Mouse (Mus musculus) kidney, adult 2 months (tissue): ENCODE measurements around the gene Taf1b. TPM values are rescaled to one million over a fixed set of nuclear protein-coding genes. Genes with fewer than 3 reads are reported as not detected.
A peak's percentile ranks its signal among the peaks of the same experiment; 100 is the strongest.
"Not testable (repeated sequence)": the region's sequence is repeated elsewhere in the genome, so short reads cannot be mapped to it uniquely, and the experiment has no call there.

ENCODE experiments used
- DNase-seq: peaks from one replicate; pipeline ENCODE4 v3.0.0; 2021
- H3K27ac ChIP-seq: fragments of 200-500 bp; 2 replicates; pipeline ENCODE4 v1.5.1; 2012; ENCODE audit warnings: low read depth, low read length, control low read depth, inconsistent platforms; ENCODE audit not compliant: insufficient read depth
- H3K27me3 ChIP-seq: fragments of 200-500 bp; replicated peaks from 2 replicates; pipeline ENCODE4 v1.6.1; 2012; ENCODE audit warnings: mild to moderate bottlenecking, moderate library complexity, low read length, inconsistent platforms; ENCODE audit not compliant: control insufficient read depth, insufficient read depth
- H3K36me3 ChIP-seq: fragments of 200-500 bp; 2 replicates; pipeline ENCODE4 v1.6.1; 2012; ENCODE audit warnings: mild to moderate bottlenecking, moderate library complexity, low read length, inconsistent platforms; ENCODE audit not compliant: control insufficient read depth, insufficient read depth
- H3K4me1 ChIP-seq: fragments of 200-500 bp; 2 replicates; pipeline ENCODE4 v1.6.1; 2011; ENCODE audit warnings: low read length; ENCODE audit not compliant: control insufficient read depth, insufficient read depth
- H3K4me3 ChIP-seq: fragments of 200-500 bp; 2 replicates; pipeline ENCODE4 v1.5.1; 2011; ENCODE audit warnings: mild to moderate bottlenecking, low read depth, low read length, control low read depth; ENCODE audit not compliant: insufficient read depth
- CTCF ChIP-seq: fragments of 200-500 bp; conservative IDR thresholded peaks from 2 replicates; pipeline ENCODE4 v1.5.1; 2011; ENCODE audit warnings: low read depth, mild to moderate bottlenecking, control low read depth, low read length, moderate library complexity, mixed read lengths; ENCODE audit not compliant: insufficient read depth, insufficient read length
- POLR2A ChIP-seq: fragments of 200-500 bp; IDR thresholded peaks from one replicate; pipeline ENCODE4 v1.6.1; 2011; ENCODE audit warnings: low read depth, low read length, control low read depth
- WGBS: fragments of 180-500 bp; shearing (Covaris S2); methylation state at CpG from one replicate; pipeline ENCODE4 v1.1.7; 2018; 5-methylcytosine and 5-hydroxymethylcytosine counted together
- polyA plus RNA-seq: library from polyadenylated mRNA; depleted of rRNA; stranded (reverse); fragments of >200 nt; gene quantifications from 2 replicates; pipeline ENCODE4 v1.2.3, GENCODE M21; 2012

Gene Taf1b
- polyA plus RNA-seq, 1 experiment = 9.5 TPM

GRCm38 (mm10) chr12:24486882-24487281, 11.3 kb upstream of the Taf1b start:
- TF ChIP-seq CTCF (no peak), POLR2A (no peak)
- H3K27ac ChIP-seq = no peak overlapping the region
- no peak for DNase-seq
- H3K4me1 ChIP-seq = no peaks in the 10 kb centered on the region
- no peaks in the 10 kb centered on the region for H3K27me3 ChIP-seq
- no peak overlapping the region for H3K4me3 ChIP-seq
- no peaks in the 10 kb centered on the region for H3K36me3 ChIP-seq
- 83% methylated on average over 1 of the region's 1 CpGs for WGBS

DNA sequence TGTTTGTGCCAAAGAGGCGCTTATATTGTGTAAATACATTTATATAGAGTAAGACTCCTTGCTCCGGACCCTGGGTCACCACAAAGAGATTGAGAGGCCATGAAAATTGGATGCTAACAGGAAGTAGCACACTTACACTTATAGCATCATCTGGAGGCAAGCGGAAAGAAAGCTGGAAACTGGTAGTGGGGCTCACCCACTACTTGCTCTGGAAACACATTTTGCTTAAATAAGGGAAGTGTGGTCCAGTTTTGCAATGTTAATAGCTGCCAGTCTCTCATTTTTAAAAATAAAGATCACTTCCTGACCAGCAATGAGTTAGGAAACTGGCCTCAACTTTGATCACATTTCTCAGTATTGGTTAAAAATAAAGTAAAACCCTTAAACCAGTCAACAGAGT, 5.7 kb upstream of the Taf1b start:
- DNase-seq, H3K4me3 ChIP-seq, H3K27ac ChIP-seq, H3K36me3 ChIP-seq, H3K27me3 ChIP-seq, H3K4me1 ChIP-seq: not testable (repeated sequence)
- WGBS = 81% methylated on average over 3 of the region's 3 CpGs

GRCm38 (mm10) chr12:24493011-24493410, 5.1 kb upstream of the Taf1b start:
- Histone ChIP-seq H3K4me1 (no peaks in the 10 kb centered on the region), H3K4me3 (peak overlapping the region; percentile 35; the same call in 1 of the 2 replicates), H3K27me3 (no peaks in the 10 kb centered on the region), H3K36me3 (no peaks in the 10 kb centered on the region), H3K27ac (no peak overlapping the region)
- TF ChIP-seq CTCF (no peak), POLR2A (no peak)
- WGBS = 33% methylated on average over 9 of the region's 9 CpGs
- no peak for DNase-seq

GRCm38 (mm10) chr12:24493412-24493811, 4.7 kb upstream of the Taf1b start:
- Histone ChIP-seq H3K36me3 (no peaks in the 10 kb centered on the region), H3K4me3 (peak overlapping the region; percentile 44; the same call in 1 of the 2 replicates), H3K4me1 (no peaks in the 10 kb centered on the region), H3K27me3 (no peaks in the 10 kb centered on the region), H3K27ac (no peak overlapping the region)
- WGBS = 62% methylated on average over 30 of the region's 30 CpGs
- no peak for DNase-seq
- TF ChIP-seq CTCF = no peak
- no peak for TF ChIP-seq POLR2A

GRCm38 (mm10) chr12:24494791-24495190, 3.4 kb upstream of the Taf1b start:
- not testable (repeated sequence) for H3K4me3 ChIP-seq, H3K36me3 ChIP-seq, H3K4me1 ChIP-seq, DNase-seq, H3K27me3 ChIP-seq, H3K27ac ChIP-seq
- WGBS = 87% methylated on average over 3 of the region's 3 CpGs

GRCm38 (mm10) chr12:24498841-24499485, 804 bp downstream of the Taf1b start:
- not testable (repeated sequence) for H3K27ac ChIP-seq

GRCm38 (mm10) chr12:24517118-24517517, 19.0 kb downstream of the Taf1b start:
- Histone ChIP-seq H3K36me3 (no peaks in the 10 kb centered on the region; the same call in none of the 2 replicates), H3K27me3 (no peaks in the 10 kb centered on the region), H3K4me3 (no peak overlapping the region), H3K4me1 (no peaks in the 10 kb centered on the region), H3K27ac (no peak overlapping the region)
- no peak for DNase-seq
- WGBS = 94% methylated on average over 8 of the region's 8 CpGs
- TF ChIP-seq CTCF (no peak), POLR2A (no peak)

More at GRCm38 (mm10) chr12:24498841-24499485, 804 bp downstream of the Taf1b start:
- H3K36me3 ChIP-seq, DNase-seq, H3K27me3 ChIP-seq, H3K4me1 ChIP-seq: not testable (repeated sequence)
- WGBS = 3% methylated on average over 9 of the region's 9 CpGs
- peak overlapping the region; percentile 93 for H3K4me3 ChIP-seq

DNA sequence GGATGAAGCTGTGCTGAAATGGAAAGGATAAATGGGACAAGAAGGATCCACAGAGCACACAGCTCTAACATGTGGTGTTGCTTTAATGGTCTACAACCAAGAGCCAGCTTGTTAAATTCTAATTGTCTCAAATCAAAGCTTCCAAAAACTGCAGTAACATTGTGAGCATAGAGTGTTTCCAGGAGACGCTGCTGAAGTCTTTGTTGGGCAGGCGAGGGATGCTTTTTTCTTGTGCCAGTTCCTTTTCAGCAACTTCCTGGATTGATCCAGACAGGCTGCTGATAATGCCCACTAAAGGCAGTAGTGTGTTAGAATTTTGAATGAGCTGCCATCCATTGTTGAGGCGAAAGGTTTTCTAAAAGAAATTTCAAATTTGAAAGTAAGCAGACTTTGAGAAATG, 22.9 kb downstream of the Taf1b start:
- no peak for TF ChIP-seq POLR2A
- TF ChIP-seq CTCF = no peak
- WGBS = 83% methylated on average over 3 of the region's 3 CpGs
- Histone ChIP-seq H3K36me3 (no peaks in the 10 kb centered on the region; the same call in none of the 2 replicates), H3K4me3 (no peak overlapping the region), H3K27me3 (no peaks in the 10 kb centered on the region), H3K27ac (no peak overlapping the region), H3K4me1 (no peaks in the 10 kb centered on the region)
- DNase-seq = no peak

DNA sequence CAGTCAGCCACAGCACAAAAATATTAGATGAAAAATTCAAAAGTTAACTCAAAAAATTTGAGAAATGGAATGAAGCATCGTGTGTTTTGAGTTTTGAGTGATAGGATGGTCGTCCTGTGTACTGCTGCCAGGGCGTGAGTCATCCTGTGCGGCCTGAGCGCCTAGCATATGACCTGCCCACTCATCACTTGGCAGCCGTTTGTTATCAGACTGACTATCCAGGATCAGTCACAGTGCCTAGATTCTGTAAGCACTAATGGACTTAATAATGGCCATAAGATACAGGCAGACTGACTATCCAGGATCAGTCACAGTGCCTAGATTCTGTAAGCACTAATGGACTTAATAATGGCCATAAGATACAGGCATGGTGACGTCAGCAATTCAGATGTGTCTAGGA, 26.9 kb downstream of the Taf1b start:
- not testable (repeated sequence) for H3K4me1 ChIP-seq, H3K36me3 ChIP-seq, DNase-seq, H3K4me3 ChIP-seq, H3K27me3 ChIP-seq, H3K27ac ChIP-seq
- 88% methylated on average over 7 of the region's 7 CpGs for WGBS
